Mouse (Mus musculus) small intestine, adult 2 months (tissue): ENCODE measurements around the gene Hnrnpa0.

Experiments
- CTCF ChIP-seq: fragments of 200-500 bp; IDR thresholded peaks from 2 replicates; pipeline ENCODE4 v1.5.1; 2012; ENCODE audit warnings: low read depth, mild to moderate bottlenecking, control low read depth, inconsistent platforms, low read length, moderate library complexity, mixed read lengths; ENCODE audit not compliant: insufficient replicate concordance, insufficient read length; ENCODE audit errors: extremely low read depth
- POLR2A ChIP-seq: fragments of 200-500 bp; IDR thresholded peaks from 2 replicates; pipeline ENCODE4 v1.6.1; 2012; ENCODE audit warnings: low read depth, mild to moderate bottlenecking, control low read depth, inconsistent platforms, low read length, moderate library complexity

DNA sequence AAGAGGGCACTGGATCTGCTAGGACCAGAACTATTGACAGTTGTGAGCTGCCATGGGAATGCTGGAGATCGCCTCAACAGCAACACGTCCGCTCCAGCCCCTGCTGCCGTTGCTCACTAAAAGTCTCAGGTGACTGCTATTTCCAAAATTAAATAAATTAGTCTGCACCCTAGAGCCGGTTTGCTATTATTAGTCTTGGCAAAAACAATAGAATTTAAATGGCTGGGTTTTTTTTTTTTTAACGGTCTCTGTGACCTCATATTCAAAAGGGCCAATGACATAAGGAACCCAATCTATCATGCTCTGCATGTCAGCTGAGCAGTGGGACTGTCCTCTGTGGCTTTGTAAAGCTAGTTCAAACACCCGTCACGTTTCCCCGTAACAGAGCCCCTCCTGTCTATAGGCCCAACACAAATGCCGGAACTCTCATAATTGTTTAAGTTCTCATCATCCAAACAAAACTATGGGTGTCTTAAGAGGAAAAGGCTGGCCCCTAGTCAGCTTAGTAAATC, 5.5 kb downstream of the Hnrnpa0 start:
- TF ChIP-seq CTCF, result no peak
- no peak for TF ChIP-seq POLR2A
